Mouse (Mus musculus) stomach, postnatal 0 days (tissue): ENCODE results near the gene Akt3. TPM values are rescaled to one million over a fixed set of nuclear protein-coding genes. Genes with fewer than 3 reads are reported as not detected.

Source experiments
- ATAC-seq: fragments of 200-750 bp; cut with Nextera tagmentation; 2 replicates; pipeline ENCODE4 v1.8.0; 2017; ENCODE audit not compliant: low FRiP score, low TSS enrichment
- DNase-seq: peaks from one replicate; pipeline ENCODE4 v3.0.0-alpha.2; 2016; ENCODE audit warnings: low spot score
- H3K27ac ChIP-seq: fragments of 300-500 bp; sonication (generic); replicated peaks from 2 replicates; pipeline ENCODE4 v1.5.1; 2014; ENCODE audit warnings: mild to moderate bottlenecking, control low read depth
- H3K27me3 ChIP-seq: fragments of 300-500 bp; sonication (generic); 2 replicates; pipeline ENCODE4 v1.6.1; 2014; ENCODE audit warnings: low read length; ENCODE audit not compliant: control insufficient read depth, insufficient read depth
- H3K36me3 ChIP-seq: fragments of 300-500 bp; sonication (generic); 2 replicates; pipeline ENCODE4 v1.6.1; 2014; ENCODE audit warnings: low read length, mixed read lengths; ENCODE audit not compliant: control insufficient read depth, insufficient read depth
- H3K4me1 ChIP-seq: fragments of 300-500 bp; sonication (generic); replicated peaks from 2 replicates; pipeline ENCODE4 v1.6.1; 2014; ENCODE audit warnings: antibody characterized with exemption; ENCODE audit not compliant: control insufficient read depth, insufficient read depth
- H3K4me2 ChIP-seq: fragments of 300-500 bp; sonication (generic); replicated peaks from 2 replicates; pipeline ENCODE4 v1.6.1; 2014; ENCODE audit warnings: low read depth, mild to moderate bottlenecking, control low read depth, moderate library complexity
- H3K4me3 ChIP-seq: fragments of 300-500 bp; sonication (generic); 2 replicates; pipeline ENCODE4 v1.5.1; 2014; ENCODE audit warnings: low read depth, low read length, control low read depth
- H3K9ac ChIP-seq: fragments of 300-500 bp; sonication (generic); 2 replicates; pipeline ENCODE4 v1.6.1; 2014; ENCODE audit warnings: mild to moderate bottlenecking, low read length, control low read depth, mixed read lengths
- H3K9me3 ChIP-seq: fragments of 300-500 bp; sonication (generic); 2 replicates; pipeline ENCODE4 v1.6.1; 2016; ENCODE audit warnings: low read length; ENCODE audit not compliant: control insufficient read depth
- CTCF ChIP-seq: IDR thresholded peaks from 2 replicates; pipeline ENCODE4 v1.5.1; 2016; ENCODE audit warnings: antibody characterized with exemption, low read depth, mild to moderate bottlenecking, moderate library complexity
- EP300 ChIP-seq: optimal IDR thresholded peaks from 2 replicates; pipeline ENCODE3; 2016; ENCODE audit warnings: antibody characterized with exemption
- WGBS: fragments of 180-500 bp; shearing (Covaris S2); extraction: QIAGEN DNeasy Blood & Tissue Kit; methylation state at CpG from one replicate; pipeline ENCODE4 v1.1.7; 2014; 5-methylcytosine and 5-hydroxymethylcytosine counted together
- polyA plus RNA-seq: library from polyadenylated mRNA; unstranded; fragments of >200 nt; fragmentation: Nextera tagmentation; extraction: Ambion mirVana; gene quantifications from 2 replicates; pipeline ENCODE4 v1.2.1, GENCODE M21; 2015

Gene Akt3
- polyA plus RNA-seq, 1 experiment from 2014 or later: 2.1 TPM

- no peaks in the 10 kb centered on the region for H3K9me3 ChIP-seq
- WGBS: 74% methylated on average over 2 of the region's 2 CpGs
Measured at GRCm38 (mm10) chr1:177048773-177049172, 209.2 kb downstream of the Akt3 start.

GRCm38 (mm10) chr1:177046963-177047362 lies 211.0 kb downstream of the Akt3 start:
- Histone ChIP-seq H3K27ac (no peak overlapping the region), H3K27me3 (no peaks in the 10 kb centered on the region), H3K4me3 (no peak overlapping the region), H3K4me1 (no peaks in the 10 kb centered on the region), H3K36me3 (no peaks in the 10 kb centered on the region; the same call in 1 of the 2 replicates), H3K4me2 (no peak overlapping the region), H3K9me3 (no peaks in the 10 kb centered on the region), H3K9ac (no peak overlapping the region)
- ATAC-seq (no peak), DNase-seq (no peak)
- WGBS: 55% methylated on average over 2 of the region's 2 CpGs
- no peak for TF ChIP-seq CTCF
- no peak for TF ChIP-seq EP300

More at GRCm38 (mm10) chr1:177048773-177049172, 209.2 kb downstream of the Akt3 start:
- Histone ChIP-seq H3K27me3 (no peaks in the 10 kb centered on the region), H3K4me1 (no peaks in the 10 kb centered on the region), H3K36me3 (no peaks in the 10 kb centered on the region; the same call in 1 of the 2 replicates), H3K27ac (no peak overlapping the region), H3K9ac (no peak overlapping the region), H3K4me3 (no peak overlapping the region), H3K4me2 (no peak overlapping the region)
- DNase-seq (no peak), ATAC-seq (no peak)
- TF ChIP-seq EP300: no peak
- no peak for TF ChIP-seq CTCF

DNA sequence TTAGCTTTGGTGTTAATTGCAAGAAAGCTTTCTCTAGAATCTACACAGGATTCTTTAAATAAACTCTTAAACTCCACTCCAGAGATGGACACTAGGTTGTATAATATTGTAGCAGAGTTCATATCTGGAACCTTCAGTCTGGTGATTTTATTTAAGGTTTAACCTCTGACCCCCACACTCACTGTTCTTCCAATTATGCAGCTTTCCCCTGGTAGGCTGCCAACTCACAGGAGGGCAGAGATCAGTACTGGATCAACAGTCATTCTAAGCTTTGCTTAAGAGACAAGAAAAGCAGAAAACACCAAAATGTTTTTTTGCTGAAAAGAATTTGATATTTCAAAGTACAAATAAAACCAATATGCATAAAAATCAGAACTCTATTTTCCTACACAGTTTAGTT lies 212.1 kb downstream of the Akt3 start:
- no peaks in the 10 kb centered on the region for H3K9me3 ChIP-seq
- no peaks in the 10 kb centered on the region; the same call in 1 of the 2 replicates for H3K36me3 ChIP-seq
- H3K27me3 ChIP-seq: no peaks in the 10 kb centered on the region
- no peak overlapping the region for H3K4me2 ChIP-seq
- no peak overlapping the region for H3K27ac ChIP-seq
- no peaks in the 10 kb centered on the region for H3K4me1 ChIP-seq
- H3K9ac ChIP-seq: no peak overlapping the region
- TF ChIP-seq EP300 (no peak), CTCF (no peak)
- ATAC-seq: no peak
- no peak overlapping the region for H3K4me3 ChIP-seq
- no peak for DNase-seq

DNA sequence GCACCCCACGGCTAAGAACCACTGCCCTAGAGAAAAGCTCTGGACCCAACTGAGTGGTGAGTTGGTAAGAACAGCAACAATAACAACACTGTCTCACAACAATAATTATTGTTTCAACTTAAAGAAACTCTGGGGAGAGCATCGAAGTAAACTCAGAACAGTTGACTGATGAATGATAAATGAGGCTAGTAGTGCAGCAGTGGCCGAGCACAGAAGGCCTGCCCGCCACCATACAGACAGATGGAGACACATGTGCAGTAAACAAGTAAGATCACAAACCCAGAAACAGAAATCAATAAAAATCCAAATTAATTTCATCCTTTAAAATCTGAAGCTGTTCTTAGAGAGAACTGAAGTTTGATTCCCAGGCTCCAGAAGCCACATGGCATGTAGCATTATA lies 217.9 kb downstream of the Akt3 start:
- Histone ChIP-seq H3K9ac (no peak overlapping the region), H3K4me1 (no peaks in the 10 kb centered on the region), H3K9me3 (no peaks in the 10 kb centered on the region), H3K4me3 (no peak overlapping the region), H3K27ac (no peak overlapping the region), H3K27me3 (no peaks in the 10 kb centered on the region), H3K4me2 (no peak overlapping the region), H3K36me3 (no peaks in the 10 kb centered on the region)
- DNase-seq (no peak), ATAC-seq (no peak)
- TF ChIP-seq CTCF (no peak), EP300 (no peak)
- WGBS: 45% methylated on average over 4 of the region's 4 CpGs

- Histone ChIP-seq H3K4me2 (no peak overlapping the region), H3K4me1 (no peaks in the 10 kb centered on the region), H3K27me3 (no peaks in the 10 kb centered on the region), H3K27ac (no peak overlapping the region), H3K9me3 (no peaks in the 10 kb centered on the region), H3K4me3 (no peak overlapping the region), H3K9ac (no peak overlapping the region), H3K36me3 (no peaks in the 10 kb centered on the region)
- 50% methylated on average over 6 of the region's 6 CpGs for WGBS
- no peak for TF ChIP-seq EP300
- no peak for TF ChIP-seq CTCF
- DNase-seq: no peak
- no peak for ATAC-seq
Measured at GRCm38 (mm10) chr1:177039093-177039674, 218.8 kb downstream of the Akt3 start.

GRCm38 (mm10) chr1:177038383-177038782 lies 219.6 kb downstream of the Akt3 start:
- TF ChIP-seq EP300 (no peak), CTCF (peak; percentile 19)
- no peaks in the 10 kb centered on the region for H3K4me1 ChIP-seq
- H3K27me3 ChIP-seq: no peaks in the 10 kb centered on the region
- 47% methylated on average over 2 of the region's 2 CpGs for WGBS
- DNase-seq: no peak
- ATAC-seq: no peak
- H3K4me3 ChIP-seq: no peak overlapping the region
- H3K9ac ChIP-seq: no peak overlapping the region
- H3K27ac ChIP-seq: no peak overlapping the region
- no peaks in the 10 kb centered on the region for H3K9me3 ChIP-seq
- no peaks in the 10 kb centered on the region for H3K36me3 ChIP-seq
- no peak overlapping the region for H3K4me2 ChIP-seq
